Mouse (Mus musculus): Measurements from ENCODE around the gene Smad1. TPM values are rescaled to one million over a fixed set of nuclear protein-coding genes. Genes with fewer than 3 reads are reported as not detected.

The Smad1 gene
- total RNA-seq, 2 experiments from 2014 or later, result 21.2 to 22.5 TPM

GRCm38 (mm10) chr8:79386831-79387230, 12.5 kb downstream of the Smad1 start:
- intact Hi-C loops (cut with DNase I; ENCODE audit: low total_unique reads), result no loop called here
- no peak for DNase-seq

GRCm38 (mm10) chr8:79386358-79386757, 13.0 kb downstream of the Smad1 start:
- DNase-seq, result no peak
- intact Hi-C loops (cut with DNase I; ENCODE audit: low total_unique reads), result no loop called here

- intact Hi-C loops (cut with DNase I; ENCODE audit: low total_unique reads), result no loop called here
- no peak for DNase-seq
Measured at GRCm38 (mm10) chr8:79384276-79385271, 14.7 kb downstream of the Smad1 start.

GRCm38 (mm10) chr8:79382857-79383262, 16.5 kb downstream of the Smad1 start:
- DNase-seq, result no peak
- intact Hi-C loops (cut with DNase I; ENCODE audit: low total_unique reads), result no loop called here

GRCm38 (mm10) chr8:79381771-79382170, 17.5 kb downstream of the Smad1 start:
- DNase-seq, result no peak
- intact Hi-C loops (cut with DNase I; ENCODE audit: low total_unique reads), result no loop called here

- DNase-seq, result no peak
- intact Hi-C loops (cut with DNase I; ENCODE audit: low total_unique reads), result no loop called here
Measured at GRCm38 (mm10) chr8:79380386-79380785, 18.9 kb downstream of the Smad1 start.

GRCm38 (mm10) chr8:79379971-79380370, 19.3 kb downstream of the Smad1 start:
- intact Hi-C loops (cut with DNase I; ENCODE audit: low total_unique reads), result no loop called here
- no peak for DNase-seq

GRCm38 (mm10) chr8:79376648-79377047, 22.7 kb downstream of the Smad1 start:
- DNase-seq, result no peak
- intact Hi-C loops (cut with DNase I; ENCODE audit: low total_unique reads), result no loop called here

GRCm38 (mm10) chr8:79375775-79376123, 23.6 kb downstream of the Smad1 start:
- no peak for DNase-seq
- intact Hi-C loops (cut with DNase I; ENCODE audit: low total_unique reads), result no loop called here

GRCm38 (mm10) chr8:79375074-79375774, 24.1 kb downstream of the Smad1 start:
- intact Hi-C loops (cut with DNase I; ENCODE audit: low total_unique reads), result no loop called here
- no peak for DNase-seq

- intact Hi-C loops (cut with DNase I; ENCODE audit: low total_unique reads), result no loop called here
- no peak for DNase-seq
Measured at GRCm38 (mm10) chr8:79374410-79374809, 24.9 kb downstream of the Smad1 start.

- intact Hi-C loops (cut with DNase I; ENCODE audit: low total_unique reads), result no loop called here
- DNase-seq, result no peak
Measured at GRCm38 (mm10) chr8:79373563-79373962, 25.8 kb downstream of the Smad1 start.

- intact Hi-C loops (cut with DNase I; ENCODE audit: low total_unique reads), result no loop called here
- no peak for DNase-seq
Measured at GRCm38 (mm10) chr8:79372960-79373359, 26.4 kb downstream of the Smad1 start.

- intact Hi-C loops (cut with DNase I; ENCODE audit: low total_unique reads), result no loop called here
- no peak for DNase-seq
Measured at GRCm38 (mm10) chr8:79372521-79372920, 26.8 kb downstream of the Smad1 start.

GRCm38 (mm10) chr8:79372084-79372483, 27.2 kb downstream of the Smad1 start:
- DNase-seq, result no peak
- intact Hi-C loops (cut with DNase I; ENCODE audit: low total_unique reads), result no loop called here

GRCm38 (mm10) chr8:79370646-79371290, 28.6 kb downstream of the Smad1 start:
- no peak for DNase-seq
- intact Hi-C loops (cut with DNase I; ENCODE audit: low total_unique reads), result no loop called here

GRCm38 (mm10) chr8:79369163-79369562, 30.2 kb downstream of the Smad1 start:
- intact Hi-C loops (cut with DNase I; ENCODE audit: low total_unique reads), result no loop called here
- no peak for DNase-seq

- intact Hi-C loops (cut with DNase I; ENCODE audit: low total_unique reads), result no loop called here
- DNase-seq, result no peak
Measured at GRCm38 (mm10) chr8:79367959-79368358, 31.4 kb downstream of the Smad1 start.

GRCm38 (mm10) chr8:79367350-79367749, 32.0 kb downstream of the Smad1 start:
- intact Hi-C loops (cut with DNase I; ENCODE audit: low total_unique reads), result no loop called here
- no peak for DNase-seq

- intact Hi-C loops (cut with DNase I; ENCODE audit: low total_unique reads), result no loop called here
- no peak for DNase-seq
Measured at GRCm38 (mm10) chr8:79366227-79366626, 33.1 kb downstream of the Smad1 start.

All from gastrocnemius, postnatal 14 days (tissue).